8 mouse cellular contexts compared by ENCODE assay signal in the genomic region with DNA sequence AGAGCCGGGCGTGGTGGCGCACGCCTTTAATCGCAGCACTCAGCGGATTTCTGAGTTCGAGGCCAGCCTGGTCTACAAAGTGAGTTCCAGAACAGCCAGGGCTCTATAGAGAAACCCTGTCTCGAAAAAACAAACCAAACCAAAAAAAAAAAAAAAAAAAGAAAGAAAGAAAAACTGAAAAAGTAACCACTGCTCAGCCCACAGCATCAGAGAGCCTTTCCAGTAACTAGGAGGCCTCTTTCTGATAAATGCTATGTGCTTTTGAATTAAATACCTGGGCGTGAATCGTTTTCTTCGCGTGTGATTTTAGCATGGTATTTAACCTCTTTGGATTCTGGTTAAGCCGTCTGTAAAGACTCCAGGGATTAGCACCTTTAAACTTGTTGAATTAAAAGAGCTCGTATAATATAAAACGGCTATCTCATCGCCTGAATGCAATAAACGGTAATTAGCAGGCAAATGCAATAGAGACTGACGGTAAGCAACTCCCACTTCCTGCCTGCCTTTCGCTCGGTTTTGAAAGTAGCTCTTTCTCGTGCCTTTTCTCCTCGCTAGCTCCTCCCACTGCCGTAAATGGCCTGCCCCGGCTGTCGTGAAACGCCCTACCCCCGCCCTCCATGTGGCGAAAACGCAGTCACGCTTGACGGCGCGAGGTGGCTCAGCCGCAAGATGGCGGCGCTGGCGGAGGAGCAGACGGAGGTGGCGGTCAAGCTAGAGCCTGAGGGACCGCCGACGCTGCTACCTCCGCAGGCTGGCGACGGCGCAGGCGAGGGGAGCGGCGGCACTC. TPM values are rescaled to one million over a fixed set of nuclear protein-coding genes. Genes with fewer than 3 reads are reported as not detected.
DNase-seq lines count a peak whose midpoint lies in the region; ATAC-seq lines count a peak whose summit lies in the region.

Gene Taf5 (plus strand): TSS at position 651 of the 787 bp plus-strand sequence.

- peak within 1 kb of the TSS; percentile 77 for H3K4me2 ChIP-seq in hindbrain, embryonic 16.5 days (ENCODE audit: low read length)

- peaks cover 24% of the 10 kb centered on the region for H3K79me2 ChIP-seq in macrophage (ENCODE audit: inconsistent target)

- H3K9me3 ChIP-seq in hindbrain, embryonic 16.5 days (ENCODE audit: control insufficient read depth, low read length): no peaks in the 10 kb centered on the region

- H3K36me3 ChIP-seq in hindbrain, embryonic 16.5 days (ENCODE audit: control insufficient read depth, insufficient read depth, low read length): peaks cover 3% of the 10 kb centered on the region
- peaks cover 13% of the 10 kb centered on the region for H3K36me3 ChIP-seq in macrophage (ENCODE audit: inconsistent target)

- H3K9ac ChIP-seq in hindbrain, embryonic 16.5 days (ENCODE audit: low read depth, low read length): peak within 1 kb of the TSS; percentile 93

- H3K4me1 ChIP-seq in hindbrain, embryonic 16.5 days (ENCODE audit: control insufficient read depth, insufficient read depth, low read depth, low read length): peaks cover 8% of the 10 kb centered on the region

- peak; percentile 93 for DNase-seq in WW6 (ENCODE audit: low read depth, low spot score)
- peak; percentile 96 to 97 for DNase-seq in cerebellum, postnatal 4 days (ENCODE audit: low spot score in 2 of 2)
- DNase-seq in gastrocnemius, adult 18-20 months (ENCODE audit: low spot score): peak; percentile 99
- DNase-seq in left cerebral cortex, adult 18-20 months (ENCODE audit: low spot score in 2 of 2): peak; percentile 97 to 98
- peak; percentile 97 for DNase-seq in right cerebral cortex, adult 18-20 months
- DNase-seq in urinary bladder, postnatal 10 days (ENCODE audit: low spot score): peak; percentile 91

- H3K27me3 ChIP-seq in hindbrain, embryonic 16.5 days (replicated peaks; ENCODE audit: control insufficient read depth, insufficient read depth, low read length): no peaks in the 10 kb centered on the region

- peak; percentile 79 for ATAC-seq in hindbrain, embryonic 16.5 days

- peak within 1 kb of the TSS; percentile 98 for H3K4me3 ChIP-seq in hindbrain, embryonic 16.5 days (ENCODE audit: low read length)
- peak within 1 kb of the TSS; percentile 56 for H3K4me3 ChIP-seq in macrophage (ENCODE audit: inconsistent target)

- WGBS in hindbrain, embryonic 16.5 days: 11% methylated on average over 49 of the region's 49 CpGs
- 8% methylated on average over 48 of the region's 49 CpGs for WGBS in macrophage (ENCODE audit: missing documents)

- peak within 1 kb of the TSS; percentile 92 for H3K27ac ChIP-seq in hindbrain, embryonic 16.5 days (ENCODE audit: low read depth, low read length)
- peak within 1 kb of the TSS; percentile 71 for H3K27ac ChIP-seq in macrophage

RNA-seq across cellular contexts. Expression of gene Taf5, which starts in this region (rescaled TPM):
- total RNA-seq in gastrocnemius, adult 18-20 months (2021): 1 to 10 TPM; 2.3 to 2.4 TPM
- 4.4 and 4.9 TPM in 2 replicates for polyA plus RNA-seq in hindbrain, embryonic 16.5 days (2015; fragmentation: Nextera tagmentation; extraction: Ambion mirVana)
- 1 to 10 TPM; 6.4 to 6.9 TPM for total RNA-seq in left cerebral cortex, adult 18-20 months (2021)
- 1 to 10 TPM; 1.3 to 7.4 (median 4.4) TPM for total RNA-seq in macrophage (2018; cell fraction: chromatin; rRNA removed)
- total RNA-seq in macrophage (2018; cell fraction: cytosol; rRNA removed): 1 to 10 TPM; 1.5 to 3.8 (median 2.8) TPM
- total RNA-seq in macrophage (2018; cell fraction: nucleus; rRNA removed): 1 to 10 TPM; 1.2 to 9.3 (median 3.9) TPM
- polyA plus RNA-seq in macrophage (2018): 3.1 to 3.3 TPM (median 3.2 TPM) in 3 replicates

Comparison
In these comparisons a context has a peak if more than half of its experiments do, and no peak if none do; other contexts are left out.
1. Peak in every context shown above with its lines: DNase-seq, ATAC-seq, H3K4me3 ChIP-seq and H3K27ac ChIP-seq.